Mouse (Mus musculus): ENCODE measurements around the gene Sptbn1.

Gene Sptbn1

DNA sequence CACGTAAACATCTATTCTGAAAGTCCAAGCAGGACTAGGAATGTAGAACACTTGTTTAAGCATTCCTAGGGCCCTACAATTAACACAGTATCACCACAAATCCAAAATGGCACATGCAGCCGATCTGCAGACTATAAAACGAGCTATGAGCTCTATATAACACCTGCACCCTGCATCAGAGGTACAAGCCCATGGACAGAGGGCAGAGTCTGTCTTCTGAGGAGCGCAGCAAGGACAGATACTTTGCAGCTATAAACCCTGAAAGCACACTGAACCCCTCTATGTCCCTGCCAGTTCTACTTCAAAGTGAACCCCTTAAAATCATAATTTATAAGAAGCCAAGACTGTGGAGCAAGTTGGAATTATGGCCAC, 101.4 kb downstream of the Sptbn1 start:
- no peak for DNase-seq (ENCODE audit: low spot score)

DNA sequence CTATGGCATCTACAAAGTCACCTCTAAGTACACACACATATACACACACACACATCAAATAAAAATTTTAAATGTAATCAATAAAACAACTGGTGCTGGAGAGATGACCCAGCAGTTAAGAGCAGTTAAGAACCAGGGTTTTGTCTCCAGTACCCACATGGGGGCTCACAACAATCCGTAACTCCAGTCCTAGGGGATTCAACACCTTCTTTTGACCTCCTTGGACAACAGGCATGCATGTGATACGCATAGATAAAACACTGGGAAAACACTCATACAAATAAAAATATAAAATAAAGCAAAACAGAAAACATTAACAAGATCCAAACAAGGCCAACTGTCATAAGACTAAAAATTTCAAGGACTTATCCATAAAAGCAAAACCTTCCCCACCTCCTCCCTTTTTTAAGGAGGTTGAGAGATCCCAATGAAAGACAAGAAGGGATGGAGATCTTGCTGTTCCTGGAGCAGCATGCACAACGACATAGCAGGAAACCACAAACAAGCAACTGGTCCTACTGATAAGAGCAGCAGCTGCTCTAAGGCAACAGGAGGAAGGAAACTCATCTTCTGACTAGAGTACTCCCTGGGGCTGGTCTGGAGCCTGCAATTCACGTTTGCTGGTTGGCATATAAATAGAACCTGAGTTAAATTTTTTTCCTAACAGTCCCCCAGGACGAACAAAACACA, 102.0 kb downstream of the Sptbn1 start:
- no peak for DNase-seq (ENCODE audit: low spot score)

DNA sequence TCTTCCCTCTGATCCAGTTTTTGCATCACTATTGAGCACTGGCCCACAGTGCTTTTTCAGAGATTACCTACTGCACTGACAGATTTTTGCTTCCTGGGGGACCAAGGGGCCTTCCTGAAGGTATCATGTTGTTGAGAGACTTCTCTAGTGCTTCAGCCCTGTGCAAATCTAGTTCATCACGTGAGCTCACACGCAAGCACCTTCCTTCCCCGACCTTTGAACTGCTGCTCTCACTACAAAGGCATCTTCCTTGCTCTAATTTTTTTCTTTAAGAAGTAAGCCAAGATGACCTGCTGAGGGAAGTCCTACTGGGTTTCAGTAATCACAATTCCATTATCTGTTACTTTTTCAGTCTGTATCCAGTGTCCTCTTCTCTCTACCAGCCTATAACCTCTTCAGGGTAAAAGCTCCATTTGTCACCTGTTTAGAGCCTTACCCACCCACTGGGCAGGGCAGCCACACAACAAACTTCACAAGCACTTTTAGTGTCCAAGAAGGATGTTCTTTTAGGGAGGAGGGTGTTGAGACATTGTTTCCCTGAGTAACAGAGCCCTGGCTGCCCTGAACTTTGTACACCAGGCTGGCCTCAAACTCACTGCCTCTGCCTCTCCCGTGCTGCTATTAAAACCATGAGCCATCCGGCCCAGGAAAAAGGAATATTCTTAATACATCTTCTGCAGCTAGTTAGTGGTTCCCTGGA, 103.3 kb downstream of the Sptbn1 start:
- no peak for DNase-seq (ENCODE audit: low spot score)

DNA sequence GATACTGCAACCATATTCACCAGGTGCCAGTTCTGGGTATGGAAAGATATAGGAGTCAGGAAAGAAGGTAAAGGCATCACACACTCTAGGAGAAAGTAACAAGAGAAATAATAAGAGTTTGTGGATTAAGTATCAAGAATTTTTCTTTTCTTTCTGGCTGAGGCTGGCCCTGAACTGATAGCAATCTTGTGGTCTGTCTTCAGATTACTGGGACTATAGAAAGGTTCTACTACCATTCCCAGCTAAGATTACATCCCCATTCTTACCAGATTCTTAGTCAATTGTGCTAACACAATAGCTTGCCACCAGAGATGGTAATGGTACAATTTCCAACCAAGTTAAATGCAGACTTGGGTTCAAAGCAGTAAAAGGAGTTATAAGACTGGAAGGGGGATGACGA, 104.1 kb downstream of the Sptbn1 start:
- DNase-seq (ENCODE audit: low spot score) = no peak

DNA sequence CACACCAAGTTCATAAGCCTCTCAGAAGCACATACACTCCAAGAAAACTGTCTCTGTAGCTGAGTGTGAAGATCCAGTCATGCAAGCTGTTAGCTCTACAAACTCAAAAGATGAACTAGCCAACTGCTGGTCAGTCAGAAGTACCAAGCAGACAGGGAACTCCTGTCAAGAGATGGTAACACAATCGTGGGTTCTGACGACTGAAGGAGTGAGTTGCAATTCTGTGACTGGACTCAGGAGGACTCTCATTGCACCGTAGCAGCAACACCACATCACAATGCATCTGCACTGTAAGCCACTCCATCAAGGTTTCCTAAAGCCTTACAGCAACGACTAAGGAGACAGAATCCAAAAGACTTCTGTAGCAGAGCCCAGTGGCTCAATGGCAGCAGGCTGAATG, 104.9 kb downstream of the Sptbn1 start:
- no peak for DNase-seq (ENCODE audit: low spot score)

DNA sequence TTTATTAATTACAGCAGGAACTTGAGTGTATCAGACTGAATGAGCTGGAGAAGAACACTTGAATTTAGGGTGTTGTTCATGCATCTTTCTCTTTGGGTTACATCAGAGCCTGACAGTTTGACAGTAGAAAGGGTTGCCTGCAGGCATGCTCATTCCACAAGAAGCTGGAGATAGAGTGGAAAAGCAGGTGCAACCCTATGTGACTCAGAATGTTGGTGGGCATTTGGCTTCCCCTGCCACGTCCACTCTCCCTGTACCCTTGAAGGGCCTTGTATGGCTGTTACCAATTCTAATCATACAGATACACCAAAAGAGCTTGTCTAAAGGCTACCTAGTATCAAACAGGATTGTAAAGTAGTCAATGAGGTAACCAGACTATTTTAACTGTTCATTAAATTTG, 106.2 kb downstream of the Sptbn1 start:
- no peak for DNase-seq (ENCODE audit: low spot score)

DNA sequence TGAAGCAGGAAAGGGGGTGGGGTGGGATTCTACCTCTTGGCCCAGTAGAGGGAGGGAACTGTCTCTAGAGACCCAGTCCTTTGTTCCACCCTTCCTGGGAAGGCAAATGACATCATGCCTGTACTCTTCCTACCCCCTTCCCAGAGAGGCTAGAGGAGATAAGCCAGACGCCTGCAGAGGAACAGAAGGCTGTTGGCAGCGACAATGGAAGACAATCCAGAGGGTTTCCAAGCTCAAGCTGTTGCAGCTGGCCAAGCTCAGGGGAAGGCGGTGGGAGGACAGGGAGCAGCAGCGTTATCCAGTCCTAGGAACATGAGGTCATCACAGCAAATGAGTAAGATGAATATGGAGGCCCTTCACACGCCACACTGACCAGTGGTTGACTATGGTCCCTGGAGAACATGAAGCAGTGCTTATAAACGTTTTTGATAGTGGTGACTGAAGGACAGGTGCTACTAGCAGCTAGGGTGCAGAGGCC, 106.8 kb downstream of the Sptbn1 start:
- peak; percentile 74 for DNase-seq (ENCODE audit: low spot score)

DNA sequence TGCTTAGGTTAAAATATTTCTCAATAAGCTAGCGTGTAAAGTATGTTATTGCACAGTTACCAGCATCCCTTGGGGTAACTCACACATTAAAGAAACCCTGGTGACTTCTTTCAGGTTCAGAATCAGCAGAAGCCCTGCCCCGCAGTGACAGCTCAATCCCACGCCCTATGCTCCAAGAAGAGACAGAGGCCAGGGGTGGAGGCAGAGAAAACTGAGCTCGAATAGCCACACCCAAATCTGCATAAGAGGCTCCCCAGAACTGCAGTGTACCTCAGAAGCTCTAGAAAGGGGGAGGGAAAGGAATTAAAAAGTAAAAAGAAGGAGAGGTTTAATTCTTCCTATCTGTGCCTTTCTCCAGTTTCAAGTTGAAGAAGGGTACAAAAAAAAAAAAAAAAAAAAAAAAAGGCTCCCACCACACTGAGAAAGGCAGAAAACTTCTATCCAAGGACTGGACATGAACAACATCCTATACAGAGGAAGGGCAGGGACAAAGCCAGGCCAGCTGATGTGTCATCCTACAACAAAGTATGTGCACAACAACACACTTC, 107.3 kb downstream of the Sptbn1 start:
- DNase-seq (ENCODE audit: low spot score) = no peak

DNA sequence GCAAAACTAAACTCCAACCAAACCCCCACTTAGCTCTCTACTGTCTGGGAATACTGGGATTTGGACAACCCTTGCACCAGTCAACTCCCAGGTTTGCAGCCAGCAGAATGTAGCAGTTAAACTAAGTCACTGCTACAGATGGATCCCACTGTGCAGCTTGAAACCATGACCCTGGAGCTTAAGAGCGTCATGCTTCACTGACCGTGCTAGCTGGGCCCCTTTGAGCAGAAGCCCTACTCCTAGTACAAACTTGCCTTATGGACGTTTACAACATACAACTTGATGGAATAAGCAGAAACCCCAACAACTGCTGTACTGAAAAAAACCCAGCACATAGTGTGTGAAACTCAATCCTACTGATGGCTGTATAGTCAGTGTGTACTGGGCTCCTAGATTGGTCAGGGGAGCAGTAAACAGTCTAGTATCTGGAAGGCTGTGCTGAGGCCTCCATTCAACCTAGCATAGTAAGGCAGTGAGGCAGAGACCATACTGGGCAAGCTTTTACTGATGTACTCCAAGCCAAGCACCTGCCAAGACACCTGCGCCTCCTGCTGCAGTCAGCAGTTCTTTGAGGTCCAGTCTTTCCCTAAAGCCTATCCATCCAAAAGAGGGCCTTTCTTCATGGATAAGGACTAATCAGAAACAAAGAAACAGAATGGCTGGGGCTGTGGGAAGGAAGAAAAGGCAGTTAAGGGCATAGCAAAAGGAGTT, 108.3 kb downstream of the Sptbn1 start:
- DNase-seq (ENCODE audit: low spot score) = no peak

DNA sequence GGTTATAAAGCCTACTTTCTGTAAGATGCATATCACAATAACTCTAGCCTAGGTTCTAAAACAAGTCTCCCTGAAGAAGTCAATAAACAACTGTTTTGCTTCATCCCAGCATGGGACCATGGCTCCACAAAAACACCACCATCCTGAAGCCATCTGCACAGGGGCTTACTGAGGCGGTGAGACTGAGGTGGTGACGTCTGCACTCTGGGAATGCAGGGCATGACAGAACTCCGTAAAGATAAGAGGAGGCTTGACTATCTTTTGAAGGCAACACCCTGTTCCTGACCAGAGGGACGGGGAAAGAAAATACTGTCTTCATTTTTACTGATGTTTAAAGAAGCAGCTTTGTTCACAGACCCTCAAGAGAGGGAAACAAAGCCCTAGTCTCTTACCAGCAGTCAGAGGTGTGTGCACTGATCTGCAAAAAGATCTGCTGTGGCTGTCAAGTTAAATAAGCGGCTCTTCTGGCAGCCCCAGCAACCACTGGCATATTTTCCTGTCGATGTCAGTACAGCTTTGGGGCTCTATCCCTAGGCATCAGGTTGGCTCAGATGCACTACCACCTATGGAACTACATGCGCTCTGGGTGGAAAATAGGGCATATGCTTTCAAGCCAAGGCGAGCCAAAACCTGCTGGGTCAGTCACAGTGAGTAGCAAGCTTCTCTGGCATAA, 109.8 kb downstream of the Sptbn1 start:
- DNase-seq (ENCODE audit: low spot score) = no peak

DNA sequence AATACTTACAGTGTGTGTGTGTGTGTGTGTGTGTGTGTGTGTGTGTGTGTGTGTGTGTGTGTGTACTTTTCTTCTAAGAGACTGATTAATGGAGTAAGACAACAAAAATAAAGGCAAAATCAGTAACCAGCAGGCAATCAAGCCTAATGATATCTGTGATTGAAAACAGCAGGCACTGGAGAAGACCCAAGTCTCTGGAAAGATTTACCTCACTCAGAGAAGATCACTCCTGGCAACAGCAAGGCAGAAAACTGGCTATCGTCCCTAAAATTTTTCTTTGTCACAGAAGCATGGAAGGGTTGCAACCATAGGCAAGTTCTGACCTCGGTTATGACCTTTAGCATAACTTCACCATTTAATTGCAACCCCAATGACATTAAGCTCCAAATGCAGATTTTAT, 112.1 kb downstream of the Sptbn1 start:
- no peak for DNase-seq (ENCODE audit: low spot score)

DNA sequence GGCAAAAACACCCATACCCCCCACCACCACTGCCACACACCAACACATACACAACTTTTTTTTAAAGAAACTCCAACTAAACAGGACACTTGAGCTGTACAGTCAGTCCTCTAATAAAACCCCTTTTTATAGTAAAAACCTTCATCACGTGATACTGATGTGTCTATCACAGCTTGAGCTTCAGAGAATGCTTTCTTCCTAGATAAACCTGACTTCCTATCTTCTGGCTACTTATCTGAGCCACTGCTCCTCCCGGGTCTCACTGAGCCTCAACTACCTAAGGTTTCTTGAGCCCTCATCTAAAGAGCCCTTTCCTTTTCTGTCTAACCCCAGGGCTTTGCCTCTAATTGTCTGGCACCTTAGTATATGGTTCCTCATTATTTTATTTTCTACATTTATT, 113.0 kb downstream of the Sptbn1 start:
- no peak for DNase-seq (ENCODE audit: low spot score)

DNA sequence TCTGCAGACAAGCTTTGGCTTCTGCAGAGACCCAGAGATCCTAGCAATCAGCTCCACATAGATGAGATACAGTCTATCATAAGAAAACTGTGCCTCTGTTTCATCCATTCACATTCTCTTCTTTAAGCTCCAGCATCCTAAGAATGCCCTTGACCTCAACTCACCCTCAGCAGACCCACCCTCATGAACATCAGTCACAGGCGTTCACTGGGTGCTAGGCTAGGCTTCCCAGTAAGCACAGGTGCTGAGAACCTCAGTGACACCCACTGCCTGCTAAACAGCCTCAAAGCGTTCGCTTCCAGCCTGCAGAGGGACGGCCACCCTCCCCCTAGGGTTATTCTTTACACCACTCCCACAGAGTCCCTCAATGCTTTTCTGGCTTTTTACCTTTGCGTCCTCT, 119.1 kb downstream of the Sptbn1 start:
- no peak for DNase-seq (ENCODE audit: low spot score)

DNA sequence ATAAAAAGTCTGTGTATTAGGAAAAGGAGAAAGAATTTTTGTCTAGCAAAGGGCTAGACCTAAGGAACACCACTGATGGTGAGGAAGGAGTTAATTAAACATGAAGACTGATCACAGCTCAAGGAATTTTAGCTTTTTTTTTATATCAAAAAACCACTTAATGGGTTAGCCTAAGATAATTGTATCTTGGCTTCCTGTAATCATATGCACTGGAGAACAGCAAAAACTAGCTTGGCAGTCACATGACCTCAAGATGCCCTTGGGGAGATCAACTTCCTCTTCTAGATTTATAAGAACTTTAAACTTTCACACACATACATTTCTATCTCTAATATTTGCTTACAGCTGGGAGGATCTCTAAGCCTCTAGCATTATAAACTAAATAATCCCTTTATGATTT, 119.6 kb downstream of the Sptbn1 start:
- DNase-seq (ENCODE audit: low spot score) = no peak

DNA sequence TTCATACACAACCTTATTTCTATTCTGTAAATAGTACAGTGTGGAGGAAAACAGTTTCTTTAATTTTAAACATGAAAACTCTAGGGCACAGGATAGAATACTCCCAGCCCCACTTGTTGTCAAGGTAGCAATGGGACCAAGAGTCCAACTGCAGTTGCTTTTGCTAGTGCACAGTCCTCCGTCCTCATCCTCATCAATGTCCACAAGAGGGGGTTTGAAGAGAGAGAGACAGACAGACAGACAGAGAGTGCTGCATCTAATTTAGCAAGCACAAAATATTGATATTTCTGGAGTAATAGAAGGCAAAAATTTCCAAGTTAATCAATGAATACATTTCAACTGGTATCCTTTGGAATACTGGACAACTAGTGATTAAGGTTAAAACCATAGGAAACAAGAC, 120.1 kb downstream of the Sptbn1 start:
- no peak for DNase-seq (ENCODE audit: low spot score)

DNA sequence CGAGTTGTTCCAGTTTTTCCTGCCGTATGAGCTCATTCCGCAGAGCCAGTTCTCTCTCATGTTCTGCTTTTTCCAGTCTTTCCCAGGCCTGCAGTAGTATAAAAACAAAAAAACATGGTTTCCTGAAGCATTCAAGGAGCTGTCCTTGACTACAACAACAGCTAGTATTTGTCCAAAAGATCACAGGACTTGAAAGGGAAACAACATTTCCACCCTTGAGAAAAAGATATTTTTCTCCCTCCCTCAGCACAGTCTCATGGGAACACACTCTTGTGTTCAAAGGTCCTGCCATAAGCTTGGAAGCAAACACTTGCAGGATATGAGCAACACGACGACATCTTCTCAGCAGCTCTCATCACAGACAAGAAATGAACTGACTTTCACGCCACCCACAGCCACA, 124.9 kb downstream of the Sptbn1 start:
- DNase-seq (ENCODE audit: low spot score) = no peak

DNA sequence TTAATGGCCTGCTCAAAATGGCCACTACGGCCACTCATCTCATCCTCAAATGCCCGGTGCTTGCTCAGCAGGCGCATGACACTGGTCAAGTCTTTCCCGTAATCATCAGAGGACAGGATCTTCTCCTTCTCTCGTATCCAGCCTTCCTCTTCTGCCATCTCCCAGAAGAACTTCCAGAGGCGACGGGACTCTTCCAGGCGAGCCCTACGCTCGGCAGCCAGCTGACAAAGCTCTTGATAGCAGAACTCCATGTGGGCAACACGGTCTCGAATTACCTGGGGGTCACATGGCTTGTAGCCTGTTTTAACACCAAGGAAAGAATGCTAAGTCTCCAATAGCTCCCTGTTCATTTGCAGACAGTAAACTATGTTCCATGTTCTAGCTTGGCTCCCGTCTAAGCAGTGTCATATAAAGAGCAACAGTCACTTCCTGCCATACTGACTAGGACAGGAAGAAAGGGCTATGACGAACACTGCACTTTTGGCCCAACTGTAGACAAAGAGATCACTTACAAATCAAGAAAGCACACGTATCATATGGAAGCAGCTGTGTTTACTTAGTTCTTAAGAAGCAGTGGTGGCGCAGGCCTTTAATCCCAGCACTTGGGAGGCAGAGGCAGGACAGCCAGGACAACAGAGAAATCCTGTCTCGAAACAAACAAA, 128.7 kb downstream of the Sptbn1 start:
- DNase-seq (ENCODE audit: low spot score) = no peak

DNA sequence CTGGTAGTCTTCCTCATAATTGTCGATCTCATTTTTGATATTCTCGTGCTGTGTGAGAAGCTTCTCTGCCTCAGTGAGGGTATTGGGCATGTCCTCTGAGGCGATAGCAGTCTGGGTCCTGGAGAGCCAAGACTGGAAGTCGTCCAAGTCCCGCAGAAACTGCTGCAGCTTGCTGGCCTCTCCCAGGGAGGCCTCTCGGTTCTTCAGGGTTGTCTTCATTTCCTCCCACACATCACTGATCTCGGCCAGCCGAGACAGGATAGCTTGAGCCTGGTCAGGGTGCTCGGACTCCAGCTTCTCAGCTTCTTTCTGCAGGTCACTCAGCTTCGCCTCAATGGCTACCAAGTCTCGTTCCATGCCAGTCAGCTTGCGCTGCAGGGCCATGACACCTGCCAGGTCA, 130.9 kb downstream of the Sptbn1 start:
- DNase-seq (ENCODE audit: low spot score) = no peak

DNA sequence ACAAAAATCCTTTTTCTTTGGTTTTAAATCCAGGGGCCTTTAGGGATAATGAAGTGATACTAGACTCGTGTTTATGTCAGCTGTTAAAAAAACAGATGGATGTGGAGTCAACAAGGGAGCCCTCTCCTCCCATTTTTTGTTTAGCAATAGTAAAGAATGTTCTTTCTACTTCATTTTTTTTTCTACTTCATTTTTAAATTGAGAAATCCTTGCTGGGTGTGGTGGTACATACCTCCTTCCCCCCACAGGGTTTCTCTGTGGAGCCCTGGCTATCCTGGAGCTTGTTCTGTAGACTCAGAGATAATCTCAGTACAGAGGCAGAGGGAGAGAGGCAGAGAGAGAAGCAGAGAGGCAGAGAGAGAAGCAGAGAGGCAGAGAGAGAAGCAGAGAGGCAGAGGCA, 133.9 kb downstream of the Sptbn1 start:
- DNase-seq (ENCODE audit: low spot score) = no peak

DNA sequence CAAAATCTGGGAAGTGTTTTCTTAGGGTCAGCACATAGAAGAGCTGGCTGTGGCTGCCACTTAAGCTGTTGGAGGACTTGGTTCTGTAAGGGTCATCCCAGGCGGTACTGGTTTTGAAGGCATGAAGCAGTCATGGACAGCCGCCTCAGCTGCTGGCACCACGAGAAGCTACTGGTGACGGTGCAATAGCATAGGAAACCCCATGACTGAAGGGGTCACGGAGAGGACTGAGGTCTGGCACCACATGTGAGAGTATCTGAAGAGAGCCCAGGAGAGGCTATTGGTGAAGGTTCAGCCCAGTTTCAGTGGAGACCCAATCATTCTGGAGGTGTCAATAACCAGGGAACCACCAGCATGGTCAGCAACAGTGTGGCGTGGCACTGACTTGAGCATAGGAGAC, 135.4 kb downstream of the Sptbn1 start:
- no peak for DNase-seq (ENCODE audit: low spot score)

DNA sequence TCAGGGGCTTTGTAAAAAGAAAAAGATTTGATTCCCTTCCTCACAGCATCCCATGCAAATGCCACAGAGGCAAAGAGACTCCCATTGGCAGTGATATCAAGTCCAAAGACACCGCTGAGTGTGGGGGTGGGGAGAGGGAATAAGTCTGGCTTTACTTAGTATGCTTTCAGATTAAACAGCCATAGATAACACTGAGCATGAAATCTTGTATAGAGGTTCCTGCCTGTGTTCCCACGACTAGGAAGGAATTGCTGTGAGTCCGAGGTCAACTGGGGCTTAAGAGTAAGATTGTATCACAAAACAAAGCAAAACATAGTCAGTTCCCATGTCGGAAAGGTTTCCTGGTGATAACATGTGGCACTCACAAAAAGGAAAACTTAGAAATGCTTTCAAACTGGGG, 136.3 kb downstream of the Sptbn1 start:
- peak; percentile 13 for DNase-seq (ENCODE audit: low spot score)

DNA sequence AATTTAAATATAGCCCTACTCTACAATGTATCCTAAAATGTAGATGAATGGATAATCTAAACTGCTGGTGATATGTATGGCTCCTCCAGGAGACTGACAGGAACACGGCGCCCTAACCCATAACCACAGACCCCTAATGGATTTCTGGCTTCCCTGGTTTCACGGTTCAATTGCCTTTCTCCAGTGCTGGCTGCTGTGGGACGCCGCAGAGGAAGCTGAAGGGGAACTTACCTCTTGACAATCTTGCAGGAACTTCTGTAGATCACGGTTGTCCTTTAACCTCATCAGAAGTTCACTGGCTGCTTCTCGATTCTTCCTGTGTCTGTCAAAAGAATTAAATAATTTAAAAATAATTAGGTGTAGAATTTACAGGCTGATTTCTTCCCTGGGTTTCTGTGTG, 138.6 kb downstream of the Sptbn1 start:
- DNase-seq (ENCODE audit: low spot score) = no peak

Data from testis, postnatal 14 days (tissue).